Mouse (Mus musculus): Measurements from ENCODE around the gene Dnm1.

Dnm1 gene

GRCm38 (mm10) chr2:32340836-32341633, 12.1 kb downstream of the Dnm1 start:
- peak in 1 of 2 experiments; percentile 78 for DNase-seq (ENCODE audit: low spot score in 2 of 2)

GRCm38 (mm10) chr2:32339912-32340642, 13.1 kb downstream of the Dnm1 start:
- DNase-seq (ENCODE audit: low spot score in 2 of 2) = no peak

GRCm38 (mm10) chr2:32335888-32336287, 17.2 kb downstream of the Dnm1 start:
- DNase-seq (ENCODE audit: low spot score in 2 of 2) = no peak

GRCm38 (mm10) chr2:32332159-32332558, 21.0 kb downstream of the Dnm1 start:
- no peak for DNase-seq (ENCODE audit: low spot score in 2 of 2)

GRCm38 (mm10) chr2:32329531-32329930, 23.6 kb downstream of the Dnm1 start:
- no peak for DNase-seq (ENCODE audit: low spot score in 2 of 2)

GRCm38 (mm10) chr2:32328911-32329460, 24.2 kb downstream of the Dnm1 start:
- DNase-seq (ENCODE audit: low spot score in 2 of 2) = no peak

GRCm38 (mm10) chr2:32327200-32327599, 25.9 kb downstream of the Dnm1 start:
- no peak for DNase-seq (ENCODE audit: low spot score in 2 of 2)

- no peak for DNase-seq (ENCODE audit: low spot score in 2 of 2)
Measured at GRCm38 (mm10) chr2:32325342-32325741, 27.8 kb downstream of the Dnm1 start.

GRCm38 (mm10) chr2:32324322-32324721, 28.8 kb downstream of the Dnm1 start:
- no peak for DNase-seq (ENCODE audit: low spot score in 2 of 2)

- DNase-seq (ENCODE audit: low spot score in 2 of 2) = no peak
Measured at GRCm38 (mm10) chr2:32322754-32323741, 30.1 kb downstream of the Dnm1 start.

GRCm38 (mm10) chr2:32321591-32322298, 31.4 kb downstream of the Dnm1 start:
- no peak for DNase-seq (ENCODE audit: low spot score in 2 of 2)

GRCm38 (mm10) chr2:32320721-32321120, 32.4 kb downstream of the Dnm1 start:
- no peak for DNase-seq (ENCODE audit: low spot score in 2 of 2)

GRCm38 (mm10) chr2:32319586-32320580, 33.3 kb downstream of the Dnm1 start:
- DNase-seq (ENCODE audit: low spot score in 2 of 2) = no peak

- no peak for DNase-seq (ENCODE audit: low spot score in 2 of 2)
Measured at GRCm38 (mm10) chr2:32318709-32319585, 34.2 kb downstream of the Dnm1 start.

GRCm38 (mm10) chr2:32317791-32318417, 35.2 kb downstream of the Dnm1 start:
- no peak for DNase-seq (ENCODE audit: low spot score in 2 of 2)

- DNase-seq (ENCODE audit: low spot score in 2 of 2) = no peak
Measured at GRCm38 (mm10) chr2:32316887-32317656, 36.1 kb downstream of the Dnm1 start.

GRCm38 (mm10) chr2:32315751-32316150, 37.4 kb downstream of the Dnm1 start:
- no peak for DNase-seq (ENCODE audit: low spot score in 2 of 2)

All from right cerebral cortex, postnatal 36 days (tissue).